Mouse (Mus musculus) erythroblast, adult 5-6 weeks (primary cell): ENCODE data around the gene Gm17019. TPM values are rescaled to one million over a fixed set of nuclear protein-coding genes. Genes with fewer than 3 reads are reported as not detected.
"Not testable (repeated sequence)": the region's sequence is repeated elsewhere in the genome, so short reads cannot be mapped to it uniquely, and the experiment has no call there.

ENCODE experiments used
- ATAC-seq: replicated peaks from 2 replicates; pipeline ENCODE4 v1.8.0; 2016; ENCODE audit warnings: moderate number of reproducible peaks, mild to moderate bottlenecking, moderate TSS enrichment, inconsistent platforms; ENCODE audit not compliant: poor library complexity, low FRiP score, severe bottlenecking
- total RNA-seq, 2 experiments: library from RNA; stranded (forward) in 1 of 2; stranded (reverse) in 1 of 2; fragments of 150-400 nt in 1 of 2; fragments of 200-764, 138-1000 nt in 1 of 2; gene quantifications; 2 replicates each; pipeline versions ENCODE4 v1.2.3 to v1.2.4; 2015 to 2017; ENCODE audit warnings: low replicate concordance in 2 of 2

Gene Gm17019
- total RNA-seq (2015; ENCODE audit: low replicate concordance) (not detected in 2 replicates), total RNA-seq (2017; ENCODE audit: low replicate concordance) (not detected in 2 replicates)

GRCm38 (mm10) chr5:15032898-15033297, at the start of gene Gm17019:
Gene Gm17019, minus strand, starts transcription at chr5:15032998.
- not testable (repeated sequence) for ATAC-seq

GRCm38 (mm10) chr5:15062385-15062715, 29.6 kb upstream of the Gm17019 start:
- not testable (repeated sequence) for ATAC-seq

- not testable (repeated sequence) for ATAC-seq
Measured at GRCm38 (mm10) chr5:15061638-15062384, 29.0 kb upstream of the Gm17019 start.

- not testable (repeated sequence) for ATAC-seq
Measured at GRCm38 (mm10) chr5:15054151-15055025, 21.6 kb upstream of the Gm17019 start.

DNA sequence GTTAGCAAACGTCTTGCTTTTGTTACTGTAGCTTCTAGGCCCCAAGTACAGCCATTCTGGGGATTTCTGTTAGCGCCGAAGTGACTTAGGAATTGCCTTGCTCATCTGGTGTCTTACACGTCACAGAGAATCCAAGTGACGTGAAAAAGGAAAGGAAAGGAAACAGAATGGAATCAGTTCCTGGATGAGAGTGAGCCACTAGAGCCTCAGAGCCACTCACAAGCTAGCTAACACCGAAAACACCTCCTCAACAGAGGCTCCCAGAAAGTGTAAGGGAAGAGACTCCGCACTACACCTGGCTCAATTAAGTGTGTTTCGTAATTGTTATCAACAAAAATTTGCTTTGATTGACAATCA, 20.8 kb upstream of the Gm17019 start:
- not testable (repeated sequence) for ATAC-seq

GRCm38 (mm10) chr5:15052945-15053605, 20.3 kb upstream of the Gm17019 start:
- not testable (repeated sequence) for ATAC-seq

GRCm38 (mm10) chr5:15050807-15051206, 18.0 kb upstream of the Gm17019 start:
- not testable (repeated sequence) for ATAC-seq

DNA sequence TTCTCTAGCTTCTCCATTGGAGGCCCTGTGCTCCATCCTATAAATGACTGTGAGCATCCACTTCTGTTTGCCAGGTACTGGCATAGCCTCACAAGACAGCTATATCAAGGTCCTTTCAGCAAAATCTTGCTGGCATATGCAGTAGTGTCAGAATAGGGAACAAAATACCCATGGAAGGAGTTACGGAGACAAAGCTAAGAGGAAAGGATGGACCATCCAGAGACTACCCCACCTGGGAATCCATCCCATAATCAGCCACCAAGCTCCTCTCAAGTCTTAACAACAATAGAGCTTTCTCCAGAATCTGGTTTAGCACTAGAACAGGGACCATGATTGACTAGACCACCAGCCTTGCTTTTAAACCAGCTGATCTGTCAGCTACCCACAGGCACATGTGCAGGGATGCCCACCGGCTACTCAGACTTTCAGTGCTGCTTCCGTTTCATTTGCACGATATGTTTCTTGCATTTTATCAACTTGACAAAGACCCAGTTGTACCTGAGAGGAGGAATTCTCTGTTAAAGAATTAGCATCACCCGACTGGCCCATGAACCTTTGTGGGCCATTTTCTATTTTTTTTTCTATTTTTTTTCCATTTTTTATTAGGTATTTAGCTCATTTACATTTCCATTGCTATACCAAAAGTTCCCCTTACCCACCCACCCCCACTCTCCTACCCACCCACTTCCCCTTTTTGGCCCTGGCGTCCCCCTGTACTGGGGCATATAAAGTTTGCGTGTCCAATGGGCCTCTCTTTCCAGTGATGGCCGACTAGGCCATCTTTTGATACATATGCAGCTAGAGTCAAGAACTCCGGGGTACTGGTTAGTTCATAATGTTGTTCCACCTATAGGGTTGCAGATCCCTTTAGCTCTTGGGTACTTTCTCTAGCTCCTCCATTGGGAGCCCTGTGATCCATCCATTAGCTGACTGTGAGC, 12.3 kb upstream of the Gm17019 start:
- ATAC-seq = not testable (repeated sequence)

- ATAC-seq = not testable (repeated sequence)
Measured at GRCm38 (mm10) chr5:15040784-15041183, 8.0 kb upstream of the Gm17019 start.

- not testable (repeated sequence) for ATAC-seq
Measured at GRCm38 (mm10) chr5:15039984-15040383, 7.2 kb upstream of the Gm17019 start.

GRCm38 (mm10) chr5:15024316-15024715, 8.5 kb downstream of the Gm17019 start:
- not testable (repeated sequence) for ATAC-seq

- not testable (repeated sequence) for ATAC-seq
Measured at GRCm38 (mm10) chr5:15020067-15020466, 12.7 kb downstream of the Gm17019 start.

GRCm38 (mm10) chr5:15010639-15011582, 21.9 kb downstream of the Gm17019 start:
- ATAC-seq = not testable (repeated sequence)

GRCm38 (mm10) chr5:15006907-15007306, 25.9 kb downstream of the Gm17019 start:
- not testable (repeated sequence) for ATAC-seq

GRCm38 (mm10) chr5:15006288-15006687, 26.5 kb downstream of the Gm17019 start:
- not testable (repeated sequence) for ATAC-seq

DNA sequence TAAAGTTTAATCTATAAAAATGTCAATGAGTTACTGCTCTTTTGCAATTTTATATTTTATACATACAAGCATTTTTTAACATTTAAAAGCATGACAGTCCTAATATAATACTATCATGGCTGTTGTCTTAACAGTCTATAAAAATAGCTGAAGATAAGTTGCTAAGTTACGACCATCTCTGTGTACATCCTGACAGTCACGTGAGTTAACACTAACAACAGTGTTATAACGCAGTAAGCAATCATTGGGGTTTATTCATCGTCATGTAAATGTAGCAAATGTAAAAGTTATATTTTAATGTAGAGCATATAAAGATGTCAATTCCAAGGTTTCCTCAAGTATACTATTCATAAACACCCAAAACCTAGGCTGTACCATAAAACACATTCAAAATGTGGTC, 27.2 kb downstream of the Gm17019 start:
- ATAC-seq = not testable (repeated sequence)

GRCm38 (mm10) chr5:15004569-15005562, 27.9 kb downstream of the Gm17019 start:
- not testable (repeated sequence) for ATAC-seq
